Mouse (Mus musculus) stomach, embryonic 16.5 days (tissue): ENCODE measurements around the gene Boc. TPM values are rescaled to one million over a fixed set of nuclear protein-coding genes. Genes with fewer than 3 reads are reported as not detected.
"Not testable (repeated sequence)": the region's sequence is repeated elsewhere in the genome, so short reads cannot be mapped to it uniquely, and the experiment has no call there.

Experiments
- ATAC-seq: fragments of 200-750 bp; cut with Nextera tagmentation; 2 replicates; pipeline ENCODE4 v1.8.0; 2017; ENCODE audit warnings: moderate number of reproducible peaks, moderate TSS enrichment; ENCODE audit not compliant: insufficient read depth, low FRiP score
- H3K27ac ChIP-seq: fragments of 300-500 bp; sonication (generic); 2 replicates; pipeline ENCODE4 v1.5.1; 2014; ENCODE audit warnings: low read length
- H3K27me3 ChIP-seq: fragments of 300-500 bp; sonication (generic); 2 replicates; pipeline ENCODE4 v1.6.1; 2014; ENCODE audit warnings: low read length, control low read depth, mixed read lengths; ENCODE audit not compliant: control insufficient read depth, insufficient read depth
- H3K36me3 ChIP-seq: fragments of 300-500 bp; sonication (generic); 2 replicates; pipeline ENCODE4 v1.6.1; 2014; ENCODE audit warnings: low read length; ENCODE audit not compliant: control insufficient read depth, insufficient read depth
- H3K4me1 ChIP-seq: fragments of 300-500 bp; sonication (generic); 2 replicates; pipeline ENCODE4 v1.6.1; 2014; ENCODE audit warnings: low read length, control low read depth, mixed read lengths; ENCODE audit not compliant: control insufficient read depth, insufficient read depth
- H3K4me2 ChIP-seq: fragments of 300-500 bp; sonication (generic); 2 replicates; pipeline ENCODE4 v1.6.1; 2014; ENCODE audit warnings: low read depth, low read length, mixed read lengths
- H3K4me3 ChIP-seq: fragments of 300-500 bp; sonication (generic); replicated peaks from 2 replicates; pipeline ENCODE4 v1.5.1; 2014; ENCODE audit warnings: mild to moderate bottlenecking, low read length
- H3K9ac ChIP-seq: fragments of 300-500 bp; sonication (generic); 2 replicates; pipeline ENCODE4 v1.6.1; 2014; ENCODE audit warnings: low read length
- H3K9me3 ChIP-seq: fragments of 300-500 bp; sonication (generic); replicated peaks from 2 replicates; pipeline ENCODE4 v1.6.1; 2016; ENCODE audit warnings: low read length, control low read depth; ENCODE audit not compliant: control insufficient read depth
- WGBS: fragments of 180-500 bp; shearing (Covaris S2); extraction: QIAGEN DNeasy Blood & Tissue Kit; methylation state at CpG from one replicate; pipeline ENCODE4 v1.1.7; 2014; 5-methylcytosine and 5-hydroxymethylcytosine counted together
- polyA plus RNA-seq: library from polyadenylated mRNA; unstranded; fragments of >200 nt; fragmentation: Nextera tagmentation; extraction: Ambion mirVana; gene quantifications from 2 replicates; pipeline ENCODE4 v1.2.1, GENCODE M21; 2015

The Boc gene
- polyA plus RNA-seq, 1 experiment from 2014 or later, result 16.9 TPM

- Histone ChIP-seq H3K4me3 (no peak overlapping the region), H3K36me3 (no peaks in the 10 kb centered on the region), H3K4me2 (peak overlapping the region; percentile 20), H3K9ac (no peak overlapping the region), H3K27ac (no peak overlapping the region), H3K9me3 (no peaks in the 10 kb centered on the region), H3K27me3 (no peaks in the 10 kb centered on the region), H3K4me1 (peaks cover 16% of the 10 kb centered on the region; the same call in 1 of the 2 replicates)
- 39% methylated on average over 18 of the region's 18 CpGs for WGBS
- no peak for ATAC-seq
These were observed 79.9 kb downstream of the Boc start for GRCm38 (mm10) chr16:44478767-44479166.

GRCm38 (mm10) chr16:44475682-44476375 lies 82.9 kb downstream of the Boc start:
- Histone ChIP-seq H3K9ac (no peak overlapping the region), H3K36me3 (no peaks in the 10 kb centered on the region), H3K27ac (no peak overlapping the region), H3K4me1 (peaks cover 4% of the 10 kb centered on the region; the same call in 1 of the 2 replicates), H3K4me2 (no peak overlapping the region), H3K4me3 (no peak overlapping the region), H3K9me3 (no peaks in the 10 kb centered on the region), H3K27me3 (no peaks in the 10 kb centered on the region)
- no peak for ATAC-seq
- WGBS, result 80% methylated on average over 11 of the region's 11 CpGs

- Histone ChIP-seq H3K4me2 (no peak overlapping the region), H3K4me3 (no peak overlapping the region), H3K36me3 (no peaks in the 10 kb centered on the region), H3K9me3 (no peaks in the 10 kb centered on the region), H3K4me1 (no peaks in the 10 kb centered on the region; the same call in 1 of the 2 replicates), H3K27ac (no peak overlapping the region), H3K9ac (no peak overlapping the region), H3K27me3 (no peaks in the 10 kb centered on the region)
- ATAC-seq, result no peak
- 81% methylated on average over 14 of the region's 14 CpGs for WGBS
These were observed 83.4 kb downstream of the Boc start for GRCm38 (mm10) chr16:44475281-44475680.

GRCm38 (mm10) chr16:44460922-44461321 lies 97.8 kb downstream of the Boc start:
- Histone ChIP-seq H3K9ac (no peak overlapping the region), H3K4me3 (no peak overlapping the region), H3K27ac (no peak overlapping the region), H3K27me3 (no peaks in the 10 kb centered on the region), H3K36me3 (no peaks in the 10 kb centered on the region), H3K4me1 (no peaks in the 10 kb centered on the region), H3K9me3 (no peaks in the 10 kb centered on the region), H3K4me2 (no peak overlapping the region)
- WGBS, result 72% methylated on average over 5 of the region's 5 CpGs
- no peak for ATAC-seq

GRCm38 (mm10) chr16:44458826-44459225 lies 99.9 kb downstream of the Boc start:
- 88% methylated on average over 2 of the region's 2 CpGs for WGBS
- no peaks in the 10 kb centered on the region for H3K27me3 ChIP-seq
- no peak for ATAC-seq
- H3K4me1 ChIP-seq, result no peaks in the 10 kb centered on the region
- H3K27ac ChIP-seq, result no peak overlapping the region
- no peak overlapping the region for H3K9ac ChIP-seq
- H3K4me3 ChIP-seq, result no peak overlapping the region
- H3K36me3 ChIP-seq, result no peaks in the 10 kb centered on the region
- no peaks in the 10 kb centered on the region for H3K9me3 ChIP-seq
- no peak overlapping the region for H3K4me2 ChIP-seq

- Histone ChIP-seq H3K27me3 (no peaks in the 10 kb centered on the region), H3K36me3 (no peaks in the 10 kb centered on the region), H3K27ac (no peak overlapping the region), H3K4me3 (no peak overlapping the region), H3K9me3 (no peaks in the 10 kb centered on the region), H3K4me1 (no peaks in the 10 kb centered on the region), H3K4me2 (no peak overlapping the region), H3K9ac (no peak overlapping the region)
- ATAC-seq, result no peak
- 87% methylated on average over 2 of the region's 2 CpGs for WGBS
These were observed 100.8 kb downstream of the Boc start for GRCm38 (mm10) chr16:44457858-44458257.

- not testable (repeated sequence) for ATAC-seq, H3K4me1 ChIP-seq, H3K9me3 ChIP-seq, H3K27ac ChIP-seq, H3K36me3 ChIP-seq, H3K9ac ChIP-seq, H3K4me2 ChIP-seq, H3K4me3 ChIP-seq, H3K27me3 ChIP-seq
- WGBS, result 96% methylated on average over 15 of the region's 15 CpGs
These were observed 116.8 kb downstream of the Boc start for GRCm38 (mm10) chr16:44441913-44442312.

GRCm38 (mm10) chr16:44435481-44435880 lies 123.2 kb downstream of the Boc start:
- H3K9ac ChIP-seq, result no peak overlapping the region
- no peak overlapping the region for H3K4me3 ChIP-seq
- no peaks in the 10 kb centered on the region for H3K9me3 ChIP-seq
- H3K27me3 ChIP-seq, result no peaks in the 10 kb centered on the region
- H3K4me1 ChIP-seq, result no peaks in the 10 kb centered on the region
- no peak overlapping the region for H3K27ac ChIP-seq
- no peaks in the 10 kb centered on the region for H3K36me3 ChIP-seq
- 69% methylated on average over 4 of the region's 4 CpGs for WGBS
- no peak for ATAC-seq
- no peak overlapping the region for H3K4me2 ChIP-seq
